Comparison of ENCODE assay signal across 9 mouse cellular contexts in the genomic region with DNA sequence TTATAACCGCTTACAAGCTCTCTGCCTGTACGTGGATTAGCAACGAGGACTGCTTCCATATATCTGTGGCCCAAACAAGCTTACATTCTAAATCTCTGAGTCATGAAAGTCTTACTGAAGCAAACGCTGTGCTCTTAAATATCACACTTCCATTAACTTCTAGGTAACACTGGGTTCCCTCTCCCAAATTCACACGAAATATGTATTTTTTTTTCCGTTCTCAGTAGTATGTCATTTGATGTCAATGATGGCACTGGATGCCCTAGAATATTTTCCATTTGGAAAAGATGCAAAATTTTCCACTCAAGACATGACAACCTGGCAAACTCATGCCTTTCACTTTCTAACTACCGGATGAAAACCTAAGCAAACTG. TPM values are rescaled to one million over a fixed set of nuclear protein-coding genes. Genes with fewer than 3 reads are reported as not detected.
DNase-seq lines count a peak whose midpoint lies in the region; ATAC-seq and TF ChIP-seq lines count a peak whose summit lies in the region.
"Had no signal": no experiment of that assay in that cellular context is flagged by ENCODE, and none has a peak within 500 bp of the region (broad histone marks: within the 10 kb centered on the region; RNA-seq: fewer than 3 reads in every experiment).

No protein-coding gene starts in this region.

- 0 out of 2 replicates have a peak, but pooled peaks cover 4% of the 10 kb centered on the region for H3K27me3 ChIP-seq in hindbrain, embryonic 12.5 days
- peaks cover 4% of the 10 kb centered on the region; the same call in 1 of the 2 replicates for H3K27me3 ChIP-seq in midbrain, embryonic 15.5 days (replicated peaks)

- H3K4me3 ChIP-seq in layer of hippocampus, adult 2 months, result peak overlapping the region; percentile 86
- H3K4me3 ChIP-seq in bone marrow macrophage, adult 2 months (ENCODE audit: insufficient read depth, low read length), result peak overlapping the region; percentile 77
- H3K4me3 ChIP-seq in hindbrain, embryonic 12.5 days, result peak overlapping the region; percentile 86
- peak overlapping the region; percentile 71 for H3K4me3 ChIP-seq in midbrain, embryonic 15.5 days

- TF ChIP-seq POLR2A in bone marrow macrophage, adult 2 months (IDR thresholded peaks at IDR 0.05; ENCODE audit: borderline replicate concordance, low read depth, low read length), result no peak

- WGBS in hindbrain, embryonic 12.5 days, result 46% methylated on average over 7 of the region's 7 CpGs
- WGBS in midbrain, embryonic 15.5 days, result 41% methylated on average over 7 of the region's 7 CpGs

- peak overlapping the region; percentile 97 for H3K9ac ChIP-seq in hindbrain, embryonic 12.5 days
- H3K9ac ChIP-seq in midbrain, embryonic 15.5 days, result peak overlapping the region; percentile 79

- H3K4me1 ChIP-seq in bone marrow macrophage, adult 2 months (ENCODE audit: control insufficient read depth, insufficient read depth, low read length), result peaks cover 7% of the 10 kb centered on the region
- H3K4me1 ChIP-seq in hindbrain, embryonic 12.5 days, result peaks cover 7% of the 10 kb centered on the region
- H3K4me1 ChIP-seq in midbrain, embryonic 15.5 days, result peaks cover 9% of the 10 kb centered on the region

- H3K9me3 ChIP-seq in hindbrain, embryonic 12.5 days (replicated peaks), result no peaks in the 10 kb centered on the region
- no peaks in the 10 kb centered on the region for H3K9me3 ChIP-seq in midbrain, embryonic 15.5 days

- peaks cover 16% of the 10 kb centered on the region for H3K36me3 ChIP-seq in hindbrain, embryonic 12.5 days
- peaks cover 6% of the 10 kb centered on the region; the same call in 1 of the 2 replicates for H3K36me3 ChIP-seq in midbrain, embryonic 15.5 days (replicated peaks)

- DNase-seq in layer of hippocampus, adult 2 months (ENCODE audit: low spot score in 2 of 2), result no peak
- DNase-seq in layer of hippocampus, adult 11-12 months (ENCODE audit: low spot score), result no peak
- DNase-seq in right cerebral cortex, postnatal 14 days, result no peak
- DNase-seq in T-cell, adult 2 months (ENCODE audit: low spot score), result no peak
- DNase-seq in lung, postnatal 4 days, result no peak

- TF ChIP-seq CTCF in layer of hippocampus, adult 2 months (conservative IDR thresholded peaks at IDR 0.05), result no peak
- no peak for TF ChIP-seq CTCF in bone marrow macrophage, adult 2 months (IDR thresholded peaks at IDR 0.05; ENCODE audit: low read depth, low read length)

- peak overlapping the region; percentile 78 for H3K4me2 ChIP-seq in hindbrain, embryonic 12.5 days (replicated peaks)
- H3K4me2 ChIP-seq in midbrain, embryonic 15.5 days, result peak overlapping the region; percentile 61

- H3K27ac ChIP-seq in layer of hippocampus, adult 2 months, result peak overlapping the region; percentile 93
- peak overlapping the region; percentile 44; the same call in 1 of the 2 replicates for H3K27ac ChIP-seq in bone marrow macrophage, adult 2 months (ENCODE audit: insufficient read depth, low read depth, low read length)
- H3K27ac ChIP-seq in hindbrain, embryonic 12.5 days, result no peak overlapping the region
- H3K27ac ChIP-seq in midbrain, embryonic 15.5 days, result peak overlapping the region; percentile 64; the same call in 1 of the 2 replicates

- no peak for ATAC-seq in hindbrain, embryonic 12.5 days (ENCODE audit: low FRiP score)
- ATAC-seq in midbrain, embryonic 15.5 days (replicated peaks), result no peak

RNA-seq across cellular contexts. Expression of a gene that starts 0.8 kb away (rescaled TPM):
- total RNA-seq in layer of hippocampus, adult 2 months (2021), result 100 to 1,000 TPM; 142 to 143 TPM
- 44.1 and 52.3 TPM in 2 replicates for polyA plus RNA-seq in bone marrow macrophage, adult 2 months (2012; ENCODE audit: insufficient read depth, insufficient read length, missing spikeins)
- 15.3 and 16.3 TPM in 2 replicates for polyA plus RNA-seq in hindbrain, embryonic 12.5 days (2016; fragmentation: Nextera tagmentation; extraction: Ambion mirVana)
- polyA plus RNA-seq in midbrain, embryonic 15.5 days (2015; fragmentation: Nextera tagmentation; extraction: Ambion mirVana), result 9.1 TPM in 2 replicates

RNA-seq across cellular contexts. Expression of a gene that starts 18.2 kb away (rescaled TPM):
- total RNA-seq in layer of hippocampus, adult 2 months (2021), result not detected
- 1.8 and 2.1 TPM in 2 replicates for polyA plus RNA-seq in bone marrow macrophage, adult 2 months (2012; ENCODE audit: insufficient read depth, insufficient read length, missing spikeins)
- polyA plus RNA-seq in hindbrain, embryonic 12.5 days (2016; fragmentation: Nextera tagmentation; extraction: Ambion mirVana), result not detected in 2 replicates
- not detected in 2 replicates for polyA plus RNA-seq in midbrain, embryonic 15.5 days (2015; fragmentation: Nextera tagmentation; extraction: Ambion mirVana)
- total RNA-seq: adrenal gland, postnatal 25 days had no signal

RNA-seq across cellular contexts. Expression of a gene that starts 39.6 kb away (rescaled TPM):
- total RNA-seq in layer of hippocampus, adult 2 months (2021), result 10 to 100 TPM; 51.4 to 56.0 TPM
- polyA plus RNA-seq in bone marrow macrophage, adult 2 months (2012; ENCODE audit: insufficient read depth, insufficient read length, missing spikeins), result 24.4 and 28.0 TPM in 2 replicates
- polyA plus RNA-seq in hindbrain, embryonic 12.5 days (2016; fragmentation: Nextera tagmentation; extraction: Ambion mirVana), result 67.8 and 72.8 TPM in 2 replicates
- polyA plus RNA-seq in midbrain, embryonic 15.5 days (2015; fragmentation: Nextera tagmentation; extraction: Ambion mirVana), result 58.2 and 63.2 TPM in 2 replicates
